Mouse (Mus musculus): Measurements from ENCODE around the gene Ampd3. TPM values are rescaled to one million over a fixed set of nuclear protein-coding genes. Genes with fewer than 3 reads are reported as not detected.

The Ampd3 gene
- total and polyA plus RNA-seq, 3 experiments, result 14.8 to 22.3 TPM; not detected in 1

GRCm38 (mm10) chr7:110807460-110808030 is 39.5 kb downstream of the Ampd3 start:
- Histone ChIP-seq H3K36me3 (ENCODE audit: control insufficient read depth in 1 of 2, insufficient read depth in 2 of 2, low read length in 2 of 2) (peaks cover 0 to 3% of the 10 kb centered on the region in 2 experiments; a peak in 1 of 4 replicates), H3K9ac (ENCODE audit: control insufficient read depth, low read depth, low read length, poor library complexity, severe bottlenecking) (no peak overlapping the region), H3K27me3 (ENCODE audit: control insufficient read depth in 1 of 2, insufficient read depth in 2 of 2, low read length in 2 of 2) (no peaks in the 10 kb centered on the region), H3K79me2 (ENCODE audit: control insufficient read depth, insufficient read depth, low read length, poor library complexity) (no peaks in the 10 kb centered on the region), H3K27ac (ENCODE audit: control insufficient read depth, low read depth, low read length) (no peak overlapping the region), H3K4me1 (ENCODE audit: control insufficient read depth in 1 of 2, insufficient read depth in 2 of 2, low read length in 2 of 2) (no peaks in the 10 kb centered on the region), H3K9me3 (replicated peaks; ENCODE audit: insufficient read depth, low read length) (no peaks in the 10 kb centered on the region), H3K4me3 (ENCODE audit: control insufficient read depth in 1 of 2, insufficient read depth in 1 of 2, low read depth in 2 of 2, low read length in 2 of 2) (no peak overlapping the region)
- TF ChIP-seq MAZ (IDR thresholded peaks at IDR 0.05; ENCODE audit: low read depth, low read length), result no peak
- no peak for TF ChIP-seq EP300 (IDR thresholded peaks at IDR 0.05; ENCODE audit: low read depth in 1 of 2, low read length in 2 of 2)
- no peak for TF ChIP-seq RAD21 (IDR thresholded peaks at IDR 0.05; ENCODE audit: low read depth, low read length)
- no peak for TF ChIP-seq BHLHE40 (IDR thresholded peaks at IDR 0.05; ENCODE audit: borderline replicate concordance, low read depth, low read length)
- no peak for TF ChIP-seq CTCF (IDR thresholded peaks at IDR 0.05 in 2 of 3, conservative IDR thresholded peaks at IDR 0.05 in 1 of 3; ENCODE audit: control insufficient read depth in 1 of 3, insufficient read depth in 1 of 3, low read depth in 2 of 3, low read length in 3 of 3, poor library complexity in 1 of 3, severe bottlenecking in 1 of 3)
- TF ChIP-seq UBTF (IDR thresholded peaks at IDR 0.05; ENCODE audit: borderline replicate concordance, insufficient read depth, low read depth, low read length), result no peak
- no peak for TF ChIP-seq RCOR1 (IDR thresholded peaks at IDR 0.05; ENCODE audit: low read depth, low read length)
- TF ChIP-seq ZC3H11A (IDR thresholded peaks at IDR 0.05; ENCODE audit: low read depth, low read length), result no peak
- TF ChIP-seq ETS1 (IDR thresholded peaks at IDR 0.05; ENCODE audit: low read depth, low read length), result no peak
- TF ChIP-seq MAX (IDR thresholded peaks at IDR 0.05; ENCODE audit: low read length), result no peak
- no peak for TF ChIP-seq USF2 (IDR thresholded peaks at IDR 0.05; ENCODE audit: borderline replicate concordance in 1 of 2, insufficient read depth in 1 of 2, low read depth in 1 of 2, low read length in 2 of 2)
- TF ChIP-seq POLR2AphosphoS5 (IDR thresholded peaks at IDR 0.05; ENCODE audit: borderline replicate concordance, low read depth, low read length), result no peak
- TF ChIP-seq GATA1 (IDR thresholded peaks at IDR 0.05; ENCODE audit: low read depth, low read length), result no peak
- no peak for TF ChIP-seq E2F4 (IDR thresholded peaks at IDR 0.05; ENCODE audit: borderline replicate concordance, low read depth, low read length)
- no peak for TF ChIP-seq TBP (IDR thresholded peaks at IDR 0.05; ENCODE audit: low read depth, low read length)
- TF ChIP-seq SMC3 (IDR thresholded peaks at IDR 0.05; ENCODE audit: low read depth, low read length), result no peak
- no peak for DNase-seq (ENCODE audit: low read depth, low spot score)

GRCm38 (mm10) chr7:110808962-110809361 is 41.0 kb downstream of the Ampd3 start:
- Histone ChIP-seq H3K27me3 (ENCODE audit: control insufficient read depth in 1 of 2, insufficient read depth in 2 of 2, low read length in 2 of 2) (no peaks in the 10 kb centered on the region), H3K4me1 (ENCODE audit: control insufficient read depth in 1 of 2, insufficient read depth in 2 of 2, low read length in 2 of 2) (no peaks in the 10 kb centered on the region), H3K79me2 (ENCODE audit: control insufficient read depth, insufficient read depth, low read length, poor library complexity) (no peaks in the 10 kb centered on the region), H3K36me3 (ENCODE audit: control insufficient read depth in 1 of 2, insufficient read depth in 2 of 2, low read length in 2 of 2) (peaks cover 0 to 3% of the 10 kb centered on the region in 2 experiments; a peak in 1 of 4 replicates), H3K9me3 (replicated peaks; ENCODE audit: insufficient read depth, low read length) (no peaks in the 10 kb centered on the region), H3K4me3 (ENCODE audit: control insufficient read depth in 1 of 2, insufficient read depth in 1 of 2, low read depth in 2 of 2, low read length in 2 of 2) (no peak overlapping the region), H3K27ac (ENCODE audit: control insufficient read depth, low read depth, low read length) (no peak overlapping the region), H3K9ac (ENCODE audit: control insufficient read depth, low read depth, low read length, poor library complexity, severe bottlenecking) (no peak overlapping the region)
- no peak for TF ChIP-seq RAD21 (IDR thresholded peaks at IDR 0.05; ENCODE audit: low read depth, low read length)
- no peak for TF ChIP-seq ZMIZ1 (IDR thresholded peaks at IDR 0.05; ENCODE audit: low read depth, low read length)
- TF ChIP-seq ZC3H11A (IDR thresholded peaks at IDR 0.05; ENCODE audit: low read depth, low read length), result no peak
- no peak for DNase-seq (ENCODE audit: low read depth, low spot score)
